In the genomic region with DNA sequence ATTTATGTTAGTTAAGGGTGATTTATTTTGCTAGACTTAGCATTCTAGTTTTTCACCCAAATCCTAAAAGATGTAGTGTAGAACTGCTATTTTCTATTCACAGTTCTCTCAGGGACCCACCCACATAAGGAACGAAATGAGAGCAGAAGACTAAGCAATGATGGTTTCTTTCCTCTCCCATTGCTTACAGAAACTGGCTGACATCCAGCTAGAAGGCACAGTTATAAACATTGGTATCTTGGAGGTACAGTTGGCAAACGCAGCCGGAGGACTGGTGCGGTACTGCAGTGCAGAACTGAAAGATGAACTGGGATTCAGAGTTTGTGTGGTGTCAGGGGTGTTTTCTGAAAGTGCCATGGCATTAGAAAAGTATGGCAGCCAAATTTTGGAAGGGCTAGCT, we compare ENCODE assay signal across 20 mouse cellular contexts.
DNase-seq lines count a peak whose midpoint lies in the region; ATAC-seq and TF ChIP-seq lines count a peak whose summit lies in the region.
"Had no signal": no experiment of that assay in that cellular context is flagged by ENCODE, and none has a peak within 500 bp of the region (broad histone marks: within the 10 kb centered on the region; RNA-seq: fewer than 3 reads in every experiment).

No protein-coding gene starts in this region.

- H3K27me3 ChIP-seq in forebrain, embryonic 14.5 days (replicated peaks; ENCODE audit: control insufficient read depth, insufficient read depth, low read length), result no peaks in the 10 kb centered on the region
- H3K27me3 ChIP-seq in forebrain, embryonic 10.5 days (ENCODE audit: poor library complexity, severe bottlenecking), result no peaks in the 10 kb centered on the region
- H3K27me3 ChIP-seq in midbrain, postnatal 0 days (ENCODE audit: insufficient read depth, low read length), result no peaks in the 10 kb centered on the region
- H3K27me3 ChIP-seq: CH12.LX; hindbrain, embryonic 13.5 days had no signal

- WGBS in forebrain, embryonic 14.5 days, result 80% methylated on average over 4 of the region's 4 CpGs
- 97% methylated on average over 4 of the region's 4 CpGs for WGBS in forebrain, embryonic 10.5 days
- 89% methylated on average over 4 of the region's 4 CpGs for WGBS in midbrain, postnatal 0 days

- H3K36me3 ChIP-seq in forebrain, embryonic 14.5 days (ENCODE audit: control insufficient read depth, insufficient read depth, low read length), result no peaks in the 10 kb centered on the region
- H3K36me3 ChIP-seq in forebrain, embryonic 10.5 days (replicated peaks), result no peaks in the 10 kb centered on the region
- no peaks in the 10 kb centered on the region for H3K36me3 ChIP-seq in midbrain, postnatal 0 days (ENCODE audit: insufficient read depth, low read length)
- H3K36me3 ChIP-seq: hindbrain, embryonic 13.5 days; limb, embryonic 10.5 days; midbrain, embryonic 13.5 days had no signal

- H3K9me3 ChIP-seq in forebrain, embryonic 14.5 days (replicated peaks; ENCODE audit: control insufficient read depth, low read length), result no peaks in the 10 kb centered on the region
- no peaks in the 10 kb centered on the region for H3K9me3 ChIP-seq in forebrain, embryonic 10.5 days
- H3K9me3 ChIP-seq in midbrain, postnatal 0 days (ENCODE audit: low read length), result no peaks in the 10 kb centered on the region
- H3K9me3 ChIP-seq: hindbrain, embryonic 13.5 days; limb, embryonic 10.5 days; midbrain, embryonic 13.5 days had no signal

- intact Hi-C loops in left cerebral cortex, adult 2 months (cut with DNase I), result no loop called here

- peak; percentile 24 for DNase-seq in forebrain, embryonic 14.5 days (ENCODE audit: low spot score)
- DNase-seq in forebrain, embryonic 10.5 days (ENCODE audit: extremely low spot score, low spot score), result no peak
- DNase-seq in left cerebral cortex, adult 2 months (ENCODE audit: extremely low spot score in 1 of 2, low spot score in 2 of 2), result no peak
- DNase-seq in left cerebral cortex, adult 11 months (ENCODE audit: low spot score), result no peak
- peak; percentile 31 to 51 for DNase-seq in right cerebral cortex, adult 2 months (ENCODE audit: low spot score in 2 of 2)
- DNase-seq in right cerebral cortex, postnatal 14 days, result no peak
- no peak for DNase-seq in midbrain, postnatal 0 days (ENCODE audit: low spot score)
- DNase-seq in urinary bladder, postnatal 25 days (ENCODE audit: low spot score), result no peak
- DNase-seq: cerebellum, adult 11 months; cerebellum, postnatal 25 days; gastrocnemius, postnatal 25 days; heart, postnatal 10 days; kidney, adult 18-20 months; kidney, postnatal 10 days; thymus, postnatal 36 days had no signal

- H3K9ac ChIP-seq in forebrain, embryonic 14.5 days (ENCODE audit: low read length), result no peak overlapping the region
- no peak overlapping the region for H3K9ac ChIP-seq in midbrain, postnatal 0 days (replicated peaks; ENCODE audit: low read length, poor library complexity, severe bottlenecking)
- H3K9ac ChIP-seq: hindbrain, embryonic 13.5 days; midbrain, embryonic 13.5 days had no signal

- no peak; the same call in 1 of the 2 replicates for ATAC-seq in forebrain, embryonic 14.5 days
- no peak for ATAC-seq in midbrain, postnatal 0 days (ENCODE audit: low FRiP score)
- ATAC-seq: midbrain, embryonic 13.5 days had no signal

- no peak overlapping the region for H3K27ac ChIP-seq in forebrain, embryonic 14.5 days (ENCODE audit: low read depth, low read length)
- no peak overlapping the region for H3K27ac ChIP-seq in forebrain, embryonic 10.5 days
- H3K27ac ChIP-seq in left cerebral cortex, adult 2 months, result no peak overlapping the region
- no peak overlapping the region for H3K27ac ChIP-seq in midbrain, postnatal 0 days (ENCODE audit: low read depth, low read length)
- H3K27ac ChIP-seq: hindbrain, embryonic 13.5 days; limb, embryonic 10.5 days; midbrain, embryonic 13.5 days had no signal

- peak; percentile 24 for TF ChIP-seq CTCF in left cerebral cortex, adult 2 months (IDR thresholded peaks at IDR 0.05)
- no peak for TF ChIP-seq CTCF in midbrain, postnatal 0 days (IDR thresholded peaks at IDR 0.05)

- 0 out of 2 replicates have a peak, but pooled peaks cover 5% of the 10 kb centered on the region for H3K4me1 ChIP-seq in forebrain, embryonic 14.5 days (ENCODE audit: control insufficient read depth, insufficient read depth, low read length)
- peaks cover 19% of the 10 kb centered on the region for H3K4me1 ChIP-seq in forebrain, embryonic 10.5 days
- H3K4me1 ChIP-seq in midbrain, postnatal 0 days (ENCODE audit: insufficient read depth, low read length), result no peaks in the 10 kb centered on the region; the same call in 1 of the 2 replicates
- H3K4me1 ChIP-seq: hindbrain, embryonic 13.5 days had no signal

- H3K4me3 ChIP-seq in forebrain, embryonic 14.5 days (ENCODE audit: low read depth, low read length), result no peak overlapping the region
- no peak overlapping the region for H3K4me3 ChIP-seq in forebrain, embryonic 10.5 days
- no peak overlapping the region for H3K4me3 ChIP-seq in left cerebral cortex, adult 2 months
- no peak overlapping the region for H3K4me3 ChIP-seq in midbrain, postnatal 0 days (ENCODE audit: low read depth, low read length)
- H3K4me3 ChIP-seq: hindbrain, embryonic 13.5 days; limb, embryonic 10.5 days; midbrain, embryonic 13.5 days had no signal

- H3K4me2 ChIP-seq in forebrain, embryonic 14.5 days (ENCODE audit: low read length), result no peak overlapping the region
- no peak overlapping the region for H3K4me2 ChIP-seq in midbrain, postnatal 0 days (ENCODE audit: low read depth, low read length, poor library complexity, severe bottlenecking)
- H3K4me2 ChIP-seq: hindbrain, embryonic 13.5 days; liver, embryonic 11.5 days; midbrain, embryonic 13.5 days had no signal

Comparison
In these comparisons a context has a peak if more than half of its experiments do, and no peak if none do; other contexts are left out.
1. DNase-seq: peak in forebrain, embryonic 14.5 days (single experiment) and right cerebral cortex, adult 2 months (2 of 2); none in forebrain, embryonic 10.5 days (single experiment), left cerebral cortex, adult 2 months (0 of 2), left cerebral cortex, adult 11 months (single experiment), right cerebral cortex, postnatal 14 days (single experiment), midbrain, postnatal 0 days (single experiment) and urinary bladder, postnatal 25 days (single experiment).